Mouse (Mus musculus) neural tube, embryonic 11.5 days (tissue): ENCODE data around the gene Kdm2a. TPM values are rescaled to one million over a fixed set of nuclear protein-coding genes. Genes with fewer than 3 reads are reported as not detected.

ENCODE experiments used
- ATAC-seq: fragments of 200-750 bp; cut with Nextera tagmentation; 2 replicates; pipeline ENCODE4 v1.8.0; 2017; ENCODE audit warnings: moderate number of reproducible peaks, mild to moderate bottlenecking, moderate TSS enrichment, moderate library complexity; ENCODE audit not compliant: insufficient read depth, low FRiP score, low TSS enrichment
- DNase-seq: peaks from one replicate; pipeline ENCODE4 v3.0.0-alpha.2; 2015; ENCODE audit warnings: low spot score
- H3K27ac ChIP-seq: fragments of 300-500 bp; sonication (generic); 2 replicates; pipeline ENCODE4 v1.5.1; 2014; ENCODE audit warnings: low read depth, mild to moderate bottlenecking, low read length
- H3K27me3 ChIP-seq: fragments of 300-500 bp; sonication (generic); 2 replicates; pipeline ENCODE4 v1.6.1; 2014; ENCODE audit warnings: mild to moderate bottlenecking, low read length, mixed read lengths; ENCODE audit not compliant: control insufficient read depth, insufficient read depth
- H3K36me3 ChIP-seq: fragments of 300-500 bp; sonication (generic); 2 replicates; pipeline ENCODE4 v1.6.1; 2014; ENCODE audit warnings: mild to moderate bottlenecking, low read length, moderate library complexity, mixed read lengths; ENCODE audit not compliant: control insufficient read depth, insufficient read depth
- H3K4me1 ChIP-seq: fragments of 300-500 bp; sonication (generic); 2 replicates; pipeline ENCODE4 v1.6.1; 2014; ENCODE audit warnings: low read length, mixed read lengths; ENCODE audit not compliant: control insufficient read depth, insufficient read depth
- H3K4me2 ChIP-seq: fragments of 300-500 bp; sonication (generic); 2 replicates; pipeline ENCODE4 v1.6.1; 2014; ENCODE audit warnings: low read depth, mild to moderate bottlenecking, moderate library complexity
- H3K4me3 ChIP-seq: fragments of 300-500 bp; sonication (generic); 2 replicates; pipeline ENCODE4 v1.5.1; 2014; ENCODE audit warnings: low read depth, low read length
- H3K9ac ChIP-seq: fragments of 300-500 bp; sonication (generic); 2 replicates; pipeline ENCODE4 v1.6.1; 2014; ENCODE audit warnings: mild to moderate bottlenecking, low read length
- H3K9me3 ChIP-seq: fragments of 300-500 bp; sonication (generic); 2 replicates; pipeline ENCODE4 v1.6.1; 2016; ENCODE audit warnings: low read length; ENCODE audit not compliant: control insufficient read depth
- WGBS: fragments of 180-500 bp; shearing (Covaris S2); extraction: QIAGEN DNeasy Blood & Tissue Kit; methylation state at CpG from one replicate; pipeline ENCODE4 v1.1.7; 2014; 5-methylcytosine and 5-hydroxymethylcytosine counted together
- polyA plus RNA-seq: library from polyadenylated mRNA; unstranded; fragments of >200 nt; fragmentation: Nextera tagmentation; extraction: Ambion mirVana; gene quantifications from 2 replicates; pipeline ENCODE4 v1.2.1, GENCODE M21; 2014

The Kdm2a gene
- polyA plus RNA-seq, 1 experiment from 2014 or later = 44.1 TPM

DNA sequence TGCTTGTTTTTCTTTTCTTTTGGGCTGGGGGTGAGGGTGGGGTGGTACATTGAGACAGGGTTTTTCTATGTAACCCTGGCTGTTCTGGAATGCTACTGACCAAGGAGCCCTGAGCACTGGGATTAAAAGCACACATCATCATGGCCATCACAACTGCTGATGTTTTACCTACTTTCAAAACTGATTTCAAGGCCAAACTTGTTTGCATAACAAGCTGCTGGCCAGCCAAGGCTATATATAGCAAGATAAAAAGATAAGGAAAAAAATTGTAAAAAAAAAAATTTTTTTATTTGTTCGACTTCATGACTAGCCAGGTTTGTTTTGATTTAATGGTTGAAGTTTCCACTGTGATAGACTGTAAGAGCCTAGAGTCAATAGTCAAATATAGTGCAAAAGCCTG is 27.8 kb downstream of the Kdm2a start:
- WGBS = 88% methylated on average over 1 of the region's 1 CpGs
- no peak overlapping the region for H3K4me3 ChIP-seq
- no peaks in the 10 kb centered on the region for H3K4me1 ChIP-seq
- H3K4me2 ChIP-seq = no peak overlapping the region
- DNase-seq (no peak), ATAC-seq (no peak)
- H3K9me3 ChIP-seq = no peaks in the 10 kb centered on the region
- H3K27ac ChIP-seq = no peak overlapping the region
- no peaks in the 10 kb centered on the region for H3K27me3 ChIP-seq
- no peak overlapping the region for H3K9ac ChIP-seq
- H3K36me3 ChIP-seq = no peaks in the 10 kb centered on the region

- Histone ChIP-seq H3K27me3 (no peaks in the 10 kb centered on the region), H3K9me3 (no peaks in the 10 kb centered on the region), H3K4me2 (no peak overlapping the region), H3K4me3 (no peak overlapping the region), H3K36me3 (peaks cover 13% of the 10 kb centered on the region), H3K27ac (no peak overlapping the region), H3K9ac (no peak overlapping the region), H3K4me1 (no peaks in the 10 kb centered on the region)
- DNase-seq = no peak
- ATAC-seq = no peak
- 92% methylated on average over 2 of the region's 2 CpGs for WGBS
Measured at GRCm38 (mm10) chr19:4349455-4349854, 48.6 kb downstream of the Kdm2a start.

DNA sequence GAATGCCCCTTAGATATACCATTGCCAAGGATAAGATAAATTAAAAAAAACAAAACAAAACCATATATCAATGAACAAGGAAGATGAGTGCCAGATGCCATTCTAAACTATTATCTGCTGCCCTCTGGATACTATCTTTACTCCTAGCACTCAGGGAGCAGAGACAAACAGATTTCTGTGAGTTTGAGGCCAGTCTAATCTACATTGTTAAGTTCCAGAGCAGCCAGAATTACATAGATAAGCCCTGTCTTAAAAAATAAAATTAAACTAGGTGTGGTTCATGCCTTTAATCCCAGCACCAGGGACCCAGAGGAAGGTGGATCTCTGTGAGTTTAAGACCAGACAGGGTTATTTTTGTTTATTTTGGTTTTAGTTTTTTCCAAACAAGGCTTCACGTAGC is 51.6 kb downstream of the Kdm2a start:
- H3K36me3 ChIP-seq = peaks cover 17% of the 10 kb centered on the region
- no peaks in the 10 kb centered on the region for H3K9me3 ChIP-seq

DNA sequence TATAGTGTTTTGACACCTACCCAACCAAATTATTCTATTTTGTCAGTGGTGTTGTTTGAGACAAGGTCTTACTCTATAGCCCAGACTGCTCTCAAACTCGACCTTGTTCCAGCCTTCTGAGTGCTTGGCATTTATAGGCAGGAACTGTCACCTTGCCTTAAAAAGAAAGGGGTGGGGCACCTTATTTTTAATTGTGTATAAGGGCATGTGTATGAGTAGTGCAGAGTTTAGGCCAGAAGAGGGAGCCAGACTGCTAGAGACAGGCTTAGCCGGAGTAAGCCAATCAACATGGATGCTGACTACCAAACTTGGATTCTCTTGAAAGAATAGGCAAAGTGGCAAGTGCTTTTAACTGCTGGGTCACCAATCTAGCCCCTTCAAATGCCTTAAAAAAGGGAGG is 59.9 kb downstream of the Kdm2a start:
- H3K9ac ChIP-seq = no peak overlapping the region
- DNase-seq (no peak), ATAC-seq (no peak)
- peaks cover 4% of the 10 kb centered on the region; the same call in 1 of the 2 replicates for H3K36me3 ChIP-seq
- WGBS = 46% methylated on average over 2 of the region's 2 CpGs
- H3K27me3 ChIP-seq = no peaks in the 10 kb centered on the region
- peaks cover 3% of the 10 kb centered on the region; the same call in 1 of the 2 replicates for H3K4me1 ChIP-seq
- no peak overlapping the region for H3K4me3 ChIP-seq
- H3K4me2 ChIP-seq = no peak overlapping the region
- no peak overlapping the region for H3K27ac ChIP-seq
- no peaks in the 10 kb centered on the region for H3K9me3 ChIP-seq

More for the DNA sequence above, 51.6 kb downstream of the Kdm2a start:
- no peak for DNase-seq
- Histone ChIP-seq H3K27ac (no peak overlapping the region), H3K9ac (no peak overlapping the region), H3K4me3 (no peak overlapping the region), H3K27me3 (no peaks in the 10 kb centered on the region), H3K4me2 (no peak overlapping the region), H3K4me1 (no peaks in the 10 kb centered on the region)
- WGBS = 88% methylated on average over 1 of the region's 1 CpGs
- ATAC-seq = no peak

GRCm38 (mm10) chr19:4333791-4334190 is 64.3 kb downstream of the Kdm2a start:
- Histone ChIP-seq H3K9me3 (no peaks in the 10 kb centered on the region), H3K27me3 (no peaks in the 10 kb centered on the region), H3K4me3 (peak overlapping the region; percentile 70), H3K36me3 (peaks cover 6% of the 10 kb centered on the region), H3K4me1 (peaks cover 9% of the 10 kb centered on the region), H3K27ac (peak overlapping the region; percentile 88), H3K4me2 (peak overlapping the region; percentile 81), H3K9ac (peak overlapping the region; percentile 81)
- under 1% methylated on average over 16 of the region's 16 CpGs for WGBS
- peak; percentile 92 for DNase-seq
- peak; percentile 97 for ATAC-seq

DNA sequence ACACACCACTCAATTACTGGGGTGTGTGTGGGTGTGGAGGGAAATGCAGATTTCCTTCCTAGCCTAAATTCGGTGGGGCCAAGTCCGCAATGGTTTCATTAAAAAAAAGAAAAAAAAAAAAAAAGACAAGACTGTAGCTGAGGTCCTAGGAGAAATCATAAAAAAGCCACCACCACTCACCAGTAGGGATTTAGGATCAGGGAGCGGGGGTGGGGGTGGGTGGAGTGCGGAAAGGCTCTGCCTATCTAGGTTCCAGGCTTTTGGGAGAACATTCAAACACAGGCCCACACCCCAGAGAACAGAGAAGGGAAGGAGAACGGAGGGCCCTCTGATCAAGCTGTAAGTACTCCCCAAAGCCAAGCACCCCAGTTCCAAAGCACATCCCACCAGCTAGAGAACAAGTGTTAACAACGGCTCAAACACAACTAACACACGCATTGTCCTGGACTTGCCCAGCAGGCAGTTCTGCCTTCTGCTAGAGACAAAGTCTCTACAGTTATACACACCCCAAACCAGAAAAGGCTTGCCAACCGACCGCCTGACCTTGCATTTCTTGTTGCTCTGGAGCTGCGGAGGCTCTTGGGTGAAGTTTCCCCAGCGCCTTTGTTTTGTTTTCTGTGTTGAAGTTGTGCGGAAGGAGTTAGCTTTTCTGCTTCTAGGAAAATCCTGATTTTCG is 64.8 kb downstream of the Kdm2a start:
- Histone ChIP-seq H3K9ac (peak overlapping the region; percentile 81), H3K36me3 (peaks cover 7% of the 10 kb centered on the region), H3K4me1 (peaks cover 9% of the 10 kb centered on the region), H3K4me3 (peak overlapping the region; percentile 70), H3K4me2 (peak overlapping the region; percentile 81), H3K27me3 (no peaks in the 10 kb centered on the region), H3K27ac (peak overlapping the region; percentile 88), H3K9me3 (no peaks in the 10 kb centered on the region)
- ATAC-seq (peak; percentile 42; the same call in 1 of the 2 replicates), DNase-seq (no peak)
- WGBS = under 1% methylated on average over 13 of the region's 13 CpGs

GRCm38 (mm10) chr19:4332653-4333052 is 65.4 kb downstream of the Kdm2a start:
- Histone ChIP-seq H3K4me2 (peak overlapping the region; percentile 81), H3K9me3 (no peaks in the 10 kb centered on the region), H3K4me1 (peaks cover 9% of the 10 kb centered on the region), H3K4me3 (peak overlapping the region; percentile 70), H3K9ac (peak overlapping the region; percentile 81), H3K27me3 (no peaks in the 10 kb centered on the region), H3K36me3 (peaks cover 10% of the 10 kb centered on the region), H3K27ac (peak overlapping the region; percentile 88; the same call in 1 of the 2 replicates)
- ATAC-seq = no peak
- peak; percentile 49 for DNase-seq
- 1% methylated on average over 4 of the region's 4 CpGs for WGBS

DNA sequence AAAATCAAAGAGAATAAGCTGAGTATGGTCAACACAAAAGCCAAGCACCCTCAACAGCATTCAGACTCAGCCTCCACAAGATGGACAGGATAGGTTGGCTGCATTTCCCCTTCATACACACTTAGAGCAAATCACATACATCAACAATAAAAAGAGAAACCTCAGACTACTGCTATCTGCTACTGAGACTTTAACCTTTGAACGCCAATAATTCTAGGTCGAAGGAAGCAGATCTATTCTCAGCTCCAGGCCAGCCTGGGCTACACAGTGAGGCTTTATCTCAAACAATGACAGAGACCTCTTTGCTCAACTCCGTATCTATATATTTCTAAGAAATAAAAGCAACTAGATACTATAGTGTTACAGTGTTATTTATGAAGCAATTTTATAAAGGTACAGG is 66.8 kb downstream of the Kdm2a start:
- Histone ChIP-seq H3K9ac (no peak overlapping the region), H3K27ac (no peak overlapping the region), H3K27me3 (no peaks in the 10 kb centered on the region), H3K9me3 (no peaks in the 10 kb centered on the region), H3K4me3 (no peak overlapping the region), H3K36me3 (peaks cover 11% of the 10 kb centered on the region), H3K4me2 (no peak overlapping the region), H3K4me1 (peaks cover 9% of the 10 kb centered on the region)
- ATAC-seq = no peak
- no peak for DNase-seq
- WGBS = 93% methylated on average over 3 of the region's 3 CpGs

DNA sequence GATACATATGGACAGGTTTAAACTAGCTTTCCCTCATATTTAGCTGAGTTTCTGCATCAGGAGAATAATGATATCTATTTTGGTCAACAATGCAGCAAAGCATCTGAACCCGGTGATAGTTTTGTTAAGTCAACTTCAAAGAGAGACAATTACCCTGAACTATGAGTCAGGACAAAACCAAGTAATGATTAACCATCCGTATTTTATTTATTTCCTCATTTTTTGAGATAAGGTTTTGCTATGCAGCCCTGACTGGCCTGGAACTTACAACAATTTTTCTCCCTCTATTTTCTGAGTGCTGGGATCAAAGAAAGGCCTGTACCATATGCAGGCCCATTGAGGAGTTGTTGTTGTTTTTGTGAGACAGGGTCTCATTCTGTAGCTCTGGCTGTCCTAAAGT is 67.5 kb downstream of the Kdm2a start:
- H3K4me3 ChIP-seq = no peak overlapping the region
- H3K4me1 ChIP-seq = peaks cover 9% of the 10 kb centered on the region
- no peak overlapping the region for H3K4me2 ChIP-seq
- H3K9me3 ChIP-seq = no peaks in the 10 kb centered on the region
- no peak overlapping the region for H3K27ac ChIP-seq
- H3K36me3 ChIP-seq = peaks cover 17% of the 10 kb centered on the region
- no peak for ATAC-seq
- H3K9ac ChIP-seq = no peak overlapping the region
- no peaks in the 10 kb centered on the region for H3K27me3 ChIP-seq
- no peak for DNase-seq
- 93% methylated on average over 2 of the region's 2 CpGs for WGBS
